Mouse (Mus musculus) neural tube, embryonic 13.5 days (tissue): ENCODE results near the gene Rbpms2. TPM values are rescaled to one million over a fixed set of nuclear protein-coding genes. Genes with fewer than 3 reads are reported as not detected.

Experiments used
- ATAC-seq: fragments of 200-750 bp; cut with Nextera tagmentation; 2 replicates; pipeline ENCODE4 v1.8.0; 2017; ENCODE audit warnings: low read depth, mild to moderate bottlenecking, moderate TSS enrichment, moderate library complexity
- H3K27ac ChIP-seq: fragments of 300-500 bp; sonication (generic); replicated peaks from 2 replicates; pipeline ENCODE4 v1.5.1; 2015; ENCODE audit warnings: moderate library complexity, mild to moderate bottlenecking, inconsistent platforms
- H3K27me3 ChIP-seq: fragments of 300-500 bp; sonication (generic); 2 replicates; pipeline ENCODE4 v1.6.1; 2015; ENCODE audit warnings: mild to moderate bottlenecking, inconsistent platforms
- H3K36me3 ChIP-seq: fragments of 300-500 bp; sonication (generic); 2 replicates; pipeline ENCODE4 v1.6.1; 2015; ENCODE audit warnings: mild to moderate bottlenecking, inconsistent platforms
- H3K4me1 ChIP-seq: fragments of 300-500 bp; sonication (generic); replicated peaks from 2 replicates; pipeline ENCODE4 v1.6.1; 2015; ENCODE audit warnings: inconsistent platforms
- H3K4me2 ChIP-seq: fragments of 300-500 bp; sonication (generic); 2 replicates; pipeline ENCODE4 v1.6.1; 2015; ENCODE audit warnings: inconsistent platforms, mild to moderate bottlenecking, moderate library complexity
- H3K4me3 ChIP-seq: fragments of 300-500 bp; sonication (generic); 2 replicates; pipeline ENCODE4 v1.5.1; 2015; ENCODE audit warnings: mild to moderate bottlenecking, inconsistent platforms
- H3K9ac ChIP-seq: fragments of 300-500 bp; sonication (generic); 2 replicates; pipeline ENCODE4 v1.6.1; 2015; ENCODE audit warnings: moderate library complexity, mild to moderate bottlenecking, inconsistent platforms
- H3K9me3 ChIP-seq: fragments of 300-500 bp; sonication (generic); 2 replicates; pipeline ENCODE4 v1.6.1; 2016; ENCODE audit warnings: inconsistent platforms
- WGBS: fragments of 180-500 bp; shearing (Covaris S2); methylation state at CpG from one replicate; pipeline ENCODE4 v1.1.7; 2015; 5-methylcytosine and 5-hydroxymethylcytosine counted together
- polyA plus RNA-seq: library from polyadenylated mRNA; unstranded; fragments of >200 nt; fragmentation: Nextera tagmentation; extraction: Ambion mirVana; gene quantifications from 2 replicates; pipeline ENCODE4 v1.2.1, GENCODE M21; 2015

Gene Rbpms2
- polyA plus RNA-seq, 1 experiment from 2014 or later: 6.2 TPM

GRCm38 (mm10) chr9:65598765-65599249 is 30.6 kb upstream of the Rbpms2 start:
- Histone ChIP-seq H3K4me3 (no peak overlapping the region), H3K27ac (no peak overlapping the region), H3K36me3 (no peaks in the 10 kb centered on the region), H3K4me1 (no peaks in the 10 kb centered on the region), H3K9me3 (no peaks in the 10 kb centered on the region), H3K27me3 (no peaks in the 10 kb centered on the region), H3K4me2 (peak overlapping the region; percentile 20; the same call in 1 of the 2 replicates), H3K9ac (no peak overlapping the region)
- ATAC-seq: no peak
- WGBS: 46% methylated on average over 8 of the region's 11 CpGs

DNA sequence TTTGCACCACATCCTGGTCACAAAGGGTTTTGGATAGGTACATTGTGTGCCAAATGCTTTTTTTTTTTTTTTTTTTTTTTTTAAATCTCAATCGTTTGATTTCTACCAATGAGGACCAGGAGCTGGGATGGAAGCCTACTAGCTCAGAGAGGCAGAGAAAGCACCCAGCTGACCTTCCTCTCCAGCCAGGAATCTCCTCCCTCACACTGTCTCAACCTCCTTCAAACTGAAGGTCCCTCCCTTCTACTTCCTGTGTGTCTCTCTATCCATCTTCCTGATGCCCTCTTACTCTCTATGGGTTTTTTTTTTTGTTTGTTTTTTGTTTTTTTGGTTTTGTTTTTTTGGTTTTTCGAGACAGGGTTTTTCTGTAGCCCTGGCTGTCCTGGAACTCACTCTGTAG is 28.5 kb upstream of the Rbpms2 start:
- peaks cover 4% of the 10 kb centered on the region for H3K4me1 ChIP-seq
- no peaks in the 10 kb centered on the region for H3K36me3 ChIP-seq
- no peak overlapping the region for H3K4me2 ChIP-seq
- no peak overlapping the region for H3K27ac ChIP-seq
- ATAC-seq: no peak
- no peak overlapping the region for H3K9ac ChIP-seq
- no peaks in the 10 kb centered on the region for H3K9me3 ChIP-seq
- H3K27me3 ChIP-seq: no peaks in the 10 kb centered on the region
- no peak overlapping the region for H3K4me3 ChIP-seq
- 62% methylated on average over 2 of the region's 2 CpGs for WGBS

GRCm38 (mm10) chr9:65603401-65604102 is 25.9 kb upstream of the Rbpms2 start:
- Histone ChIP-seq H3K9ac (no peak overlapping the region), H3K4me3 (no peak overlapping the region), H3K4me1 (peaks cover 4% of the 10 kb centered on the region), H3K4me2 (no peak overlapping the region), H3K27ac (no peak overlapping the region), H3K9me3 (no peaks in the 10 kb centered on the region), H3K36me3 (no peaks in the 10 kb centered on the region), H3K27me3 (no peaks in the 10 kb centered on the region)
- ATAC-seq: no peak
- 48% methylated on average over 8 of the region's 8 CpGs for WGBS

DNA sequence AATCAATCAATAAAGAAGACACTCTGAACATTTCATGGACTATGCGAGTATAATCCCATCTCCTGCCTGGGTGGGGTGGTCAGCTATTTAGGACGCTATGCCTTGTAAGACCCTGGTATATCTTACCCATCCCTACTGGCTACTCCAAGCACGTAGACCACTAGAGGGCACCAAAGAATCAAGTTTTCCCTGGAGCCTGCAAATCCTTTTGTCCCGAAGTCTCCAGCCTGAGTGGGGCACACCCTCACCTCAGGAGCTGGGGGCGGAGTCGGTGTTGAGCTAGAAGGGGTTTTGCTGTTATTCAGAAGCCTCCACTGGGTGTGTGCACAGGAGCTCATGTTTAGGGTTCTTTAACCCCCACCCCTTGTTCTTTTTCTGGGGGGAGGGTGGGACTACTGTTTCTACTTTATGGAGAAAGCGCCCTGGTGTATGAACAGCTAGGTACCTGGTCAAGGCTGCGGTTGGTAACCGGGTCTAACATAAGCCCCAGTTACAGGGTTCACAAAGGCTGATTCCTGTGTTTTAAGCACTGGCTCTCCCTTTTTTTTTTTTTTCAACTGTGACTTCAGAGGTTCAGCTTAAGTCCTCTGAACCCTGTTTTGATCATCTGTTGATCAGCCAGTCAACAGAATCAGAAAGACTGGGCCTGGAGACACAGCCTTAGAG is 23.8 kb upstream of the Rbpms2 start:
- 7% methylated on average over 9 of the region's 9 CpGs for WGBS
- peak; percentile 67 for ATAC-seq

DNA sequence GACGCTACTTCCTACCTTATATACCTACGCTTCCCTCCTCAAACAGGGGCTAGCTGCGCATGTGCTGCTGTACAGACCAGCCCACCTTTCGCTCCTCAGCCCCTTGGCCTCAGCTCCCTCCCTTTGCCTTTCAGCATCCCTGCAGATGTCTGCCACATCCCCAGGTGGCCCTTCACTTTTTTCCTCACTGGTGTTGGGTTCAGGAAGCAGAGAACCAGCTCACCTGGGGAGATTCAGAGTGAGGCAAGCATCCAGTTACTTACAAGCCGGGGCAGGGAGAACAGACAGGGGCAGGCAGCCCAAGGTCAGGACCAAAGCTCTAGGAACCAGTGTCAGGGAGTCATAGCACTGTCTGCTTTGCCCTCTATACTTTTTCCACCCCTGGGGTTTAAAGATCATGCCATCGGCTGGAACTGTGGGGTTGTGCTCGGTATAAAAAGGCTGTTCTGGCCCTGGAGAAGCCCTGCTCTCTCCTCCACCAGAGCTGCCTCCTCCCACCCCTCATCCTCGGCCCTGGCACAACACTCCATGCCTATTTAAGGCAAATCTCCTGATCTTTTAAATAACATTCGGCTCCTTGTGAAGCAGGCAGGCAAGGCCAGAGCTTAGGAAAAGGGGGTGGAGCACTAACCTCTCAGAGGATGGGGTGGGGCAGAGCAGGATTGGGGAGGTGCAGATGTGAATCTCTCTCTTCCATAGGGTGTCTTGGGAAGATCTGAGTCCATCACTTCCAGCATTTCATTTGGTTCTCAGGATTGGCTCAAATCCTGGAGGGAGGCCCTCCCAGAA is 22.9 kb upstream of the Rbpms2 start:
- peaks cover 4% of the 10 kb centered on the region for H3K4me1 ChIP-seq
- no peaks in the 10 kb centered on the region for H3K27me3 ChIP-seq
- H3K36me3 ChIP-seq: no peaks in the 10 kb centered on the region
- H3K4me3 ChIP-seq: no peak overlapping the region
- H3K9ac ChIP-seq: no peak overlapping the region
- H3K27ac ChIP-seq: no peak overlapping the region
- H3K4me2 ChIP-seq: no peak overlapping the region
- ATAC-seq: no peak
- 43% methylated on average over 9 of the region's 9 CpGs for WGBS
- H3K9me3 ChIP-seq: no peaks in the 10 kb centered on the region

More for the DNA sequence above, 23.8 kb upstream of the Rbpms2 start:
- H3K9ac ChIP-seq: peak overlapping the region; percentile 64
- peak overlapping the region; percentile 53 for H3K4me2 ChIP-seq
- H3K9me3 ChIP-seq: no peaks in the 10 kb centered on the region
- H3K4me3 ChIP-seq: peak overlapping the region; percentile 19
- H3K4me1 ChIP-seq: peaks cover 4% of the 10 kb centered on the region
- H3K27ac ChIP-seq: no peak overlapping the region
- H3K36me3 ChIP-seq: no peaks in the 10 kb centered on the region
- H3K27me3 ChIP-seq: no peaks in the 10 kb centered on the region

DNA sequence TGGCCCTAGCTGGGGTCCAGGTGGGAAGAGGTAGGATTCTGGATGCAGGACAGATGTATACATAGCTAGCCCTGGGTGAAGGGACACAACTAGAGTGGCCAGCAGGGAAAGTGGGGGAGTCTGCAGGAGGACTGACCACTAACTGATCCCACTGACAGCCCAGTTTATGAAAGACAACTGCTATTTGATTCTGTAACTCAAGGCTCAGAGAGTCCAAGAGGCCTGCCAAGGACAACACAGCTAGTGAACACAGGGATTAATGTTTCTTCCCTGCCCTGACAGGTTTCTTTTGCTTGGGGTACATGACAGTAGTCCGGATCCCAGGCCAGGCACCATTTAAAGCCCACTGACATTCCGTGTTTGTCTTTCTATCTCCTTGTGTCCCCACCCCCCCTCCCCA is 22.3 kb upstream of the Rbpms2 start:
- H3K27me3 ChIP-seq: no peaks in the 10 kb centered on the region
- H3K4me1 ChIP-seq: peaks cover 4% of the 10 kb centered on the region
- no peak overlapping the region for H3K9ac ChIP-seq
- no peak overlapping the region for H3K27ac ChIP-seq
- WGBS: 53% methylated on average over 2 of the region's 2 CpGs
- ATAC-seq: no peak
- H3K4me3 ChIP-seq: no peak overlapping the region
- no peaks in the 10 kb centered on the region for H3K9me3 ChIP-seq
- H3K4me2 ChIP-seq: no peak overlapping the region
- no peaks in the 10 kb centered on the region for H3K36me3 ChIP-seq

- Histone ChIP-seq H3K4me3 (no peak overlapping the region), H3K27ac (no peak overlapping the region), H3K36me3 (no peaks in the 10 kb centered on the region), H3K9ac (no peak overlapping the region), H3K4me1 (no peaks in the 10 kb centered on the region), H3K4me2 (no peak overlapping the region), H3K27me3 (no peaks in the 10 kb centered on the region), H3K9me3 (no peaks in the 10 kb centered on the region)
- no peak for ATAC-seq
- 91% methylated on average over 5 of the region's 5 CpGs for WGBS
These were observed 17.4 kb upstream of the Rbpms2 start for GRCm38 (mm10) chr9:65611969-65612486.

GRCm38 (mm10) chr9:65613098-65613497 is 16.4 kb upstream of the Rbpms2 start:
- Histone ChIP-seq H3K36me3 (no peaks in the 10 kb centered on the region), H3K27me3 (no peaks in the 10 kb centered on the region), H3K4me1 (no peaks in the 10 kb centered on the region), H3K9ac (no peak overlapping the region), H3K9me3 (no peaks in the 10 kb centered on the region), H3K4me3 (no peak overlapping the region), H3K4me2 (no peak overlapping the region), H3K27ac (no peak overlapping the region)
- 69% methylated on average over 2 of the region's 2 CpGs for WGBS
- ATAC-seq: no peak

- H3K27ac ChIP-seq: no peak overlapping the region
- WGBS: 63% methylated on average over 3 of the region's 3 CpGs
- no peaks in the 10 kb centered on the region for H3K27me3 ChIP-seq
- no peak overlapping the region for H3K4me2 ChIP-seq
- H3K4me3 ChIP-seq: no peak overlapping the region
- H3K9ac ChIP-seq: no peak overlapping the region
- ATAC-seq: no peak
- no peaks in the 10 kb centered on the region for H3K4me1 ChIP-seq
- H3K9me3 ChIP-seq: no peaks in the 10 kb centered on the region
- no peaks in the 10 kb centered on the region for H3K36me3 ChIP-seq
These were observed 10.1 kb upstream of the Rbpms2 start for GRCm38 (mm10) chr9:65619311-65619710.

DNA sequence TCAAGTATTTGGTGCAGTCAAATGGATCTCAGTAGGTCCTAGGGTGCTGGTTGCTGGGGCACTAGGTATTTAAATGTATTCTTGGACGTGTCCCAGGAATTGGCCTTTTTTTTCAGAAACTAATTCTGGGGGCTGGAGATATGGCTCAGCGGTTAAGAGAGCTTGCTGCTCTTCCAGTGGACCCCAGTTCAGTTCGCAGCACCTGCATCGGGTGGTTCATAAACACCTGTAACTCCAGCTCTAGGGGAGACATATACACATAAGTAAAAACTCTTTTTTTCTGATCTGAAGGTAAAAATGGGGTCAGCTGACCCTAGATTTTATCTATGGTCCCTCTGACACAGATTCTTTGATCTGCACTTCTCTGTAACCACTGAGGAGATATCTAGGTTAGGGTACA is 8.3 kb upstream of the Rbpms2 start:
- Histone ChIP-seq H3K4me1 (no peaks in the 10 kb centered on the region), H3K27ac (no peak overlapping the region), H3K4me3 (no peak overlapping the region), H3K27me3 (peaks cover 4% of the 10 kb centered on the region; the same call in 1 of the 2 replicates), H3K4me2 (no peak overlapping the region), H3K36me3 (no peaks in the 10 kb centered on the region), H3K9ac (no peak overlapping the region), H3K9me3 (no peaks in the 10 kb centered on the region)
- no peak for ATAC-seq
- 97% methylated on average over 4 of the region's 4 CpGs for WGBS

DNA sequence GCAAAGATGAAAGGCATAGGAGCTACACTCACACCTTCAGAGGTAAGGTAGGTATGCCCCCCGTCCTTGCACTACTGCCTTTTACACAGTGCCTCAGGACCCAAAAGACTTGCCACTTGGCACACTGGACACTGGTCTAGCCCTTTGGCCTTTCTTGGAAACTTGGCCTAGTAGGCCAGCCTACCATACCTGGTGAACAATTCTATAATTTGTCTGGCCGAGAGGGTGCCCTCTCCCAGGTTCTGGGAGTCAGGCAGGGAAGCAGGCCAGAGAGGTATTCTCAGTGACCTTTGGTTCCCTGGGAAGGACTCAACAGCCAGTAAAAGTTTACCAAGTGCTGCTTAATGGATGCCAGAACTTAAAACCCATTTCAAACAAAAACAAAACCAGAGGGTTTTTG is 7.8 kb upstream of the Rbpms2 start:
- Histone ChIP-seq H3K9ac (no peak overlapping the region), H3K4me3 (no peak overlapping the region), H3K9me3 (no peaks in the 10 kb centered on the region), H3K27ac (no peak overlapping the region), H3K36me3 (no peaks in the 10 kb centered on the region), H3K27me3 (peaks cover 7% of the 10 kb centered on the region; the same call in 1 of the 2 replicates), H3K4me2 (no peak overlapping the region), H3K4me1 (no peaks in the 10 kb centered on the region)
- WGBS: 79% methylated on average over 2 of the region's 2 CpGs
- ATAC-seq: no peak

DNA sequence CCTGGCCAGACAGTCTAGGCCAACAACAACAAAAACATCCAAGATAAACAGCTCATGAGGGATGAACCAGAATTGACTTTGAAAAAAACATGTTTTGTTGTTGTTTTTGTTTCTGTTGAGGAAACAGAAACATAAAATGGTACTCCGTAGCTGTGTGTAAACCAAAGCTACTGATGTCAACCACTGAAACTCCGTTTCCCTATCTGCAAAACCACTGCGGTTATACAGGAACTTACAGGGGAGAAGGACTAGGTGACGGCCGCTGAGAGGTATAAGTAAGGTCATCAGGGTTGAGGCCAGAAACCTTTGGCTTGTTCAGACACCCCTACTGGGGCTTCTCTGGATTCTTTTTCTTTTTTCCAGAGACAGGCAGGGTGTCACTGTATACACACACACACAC is 6.6 kb upstream of the Rbpms2 start:
- ATAC-seq: no peak
- Histone ChIP-seq H3K9ac (no peak overlapping the region), H3K27me3 (peaks cover 17% of the 10 kb centered on the region), H3K9me3 (no peaks in the 10 kb centered on the region), H3K4me3 (no peak overlapping the region), H3K27ac (no peak overlapping the region), H3K36me3 (no peaks in the 10 kb centered on the region), H3K4me1 (no peaks in the 10 kb centered on the region), H3K4me2 (no peak overlapping the region)
- WGBS: 90% methylated on average over 5 of the region's 5 CpGs
